Mouse (Mus musculus) ovary, postnatal 10 days (tissue): Measurements from ENCODE around the gene Arnt2.
A peak's percentile ranks its signal among the peaks of the same experiment; 100 is the strongest.

ENCODE experiments used
- DNase-seq: peaks from one replicate; pipeline ENCODE4 v3.0.0; 2022; ENCODE audit warnings: low spot score

Arnt2 gene

DNA sequence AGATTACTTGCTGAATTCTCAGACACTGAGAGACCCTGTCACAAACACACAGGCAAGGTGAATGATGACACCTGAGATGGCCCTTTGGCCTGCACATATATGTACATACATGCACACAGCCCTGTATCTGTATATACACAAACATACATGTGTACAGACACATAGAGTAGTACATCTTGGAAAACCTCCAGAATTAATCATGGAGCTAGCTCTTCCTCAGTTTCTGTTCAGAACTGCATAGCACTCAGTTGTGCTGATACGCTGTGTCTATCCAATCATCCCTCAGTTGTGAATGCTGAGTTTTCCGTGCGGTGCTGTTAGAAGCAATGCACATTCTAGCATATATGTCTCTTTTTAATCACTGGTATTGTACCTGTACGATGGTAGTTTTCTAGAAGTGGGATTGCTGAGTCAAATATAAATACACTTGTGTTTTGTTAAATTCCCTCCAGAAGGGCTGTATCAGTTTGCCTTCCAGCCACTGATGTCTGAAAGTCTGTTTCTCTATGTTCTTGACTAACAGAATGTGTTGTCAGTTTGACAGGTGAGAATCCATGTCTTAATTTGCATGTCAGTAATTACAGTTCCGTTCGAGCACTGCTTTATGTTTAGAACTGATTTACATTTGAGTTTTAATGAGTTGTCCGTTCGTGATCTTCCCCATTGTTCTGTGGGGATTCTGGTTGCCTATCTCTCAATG is 123.3 kb downstream of the Arnt2 start:
- DNase-seq = no peak

DNA sequence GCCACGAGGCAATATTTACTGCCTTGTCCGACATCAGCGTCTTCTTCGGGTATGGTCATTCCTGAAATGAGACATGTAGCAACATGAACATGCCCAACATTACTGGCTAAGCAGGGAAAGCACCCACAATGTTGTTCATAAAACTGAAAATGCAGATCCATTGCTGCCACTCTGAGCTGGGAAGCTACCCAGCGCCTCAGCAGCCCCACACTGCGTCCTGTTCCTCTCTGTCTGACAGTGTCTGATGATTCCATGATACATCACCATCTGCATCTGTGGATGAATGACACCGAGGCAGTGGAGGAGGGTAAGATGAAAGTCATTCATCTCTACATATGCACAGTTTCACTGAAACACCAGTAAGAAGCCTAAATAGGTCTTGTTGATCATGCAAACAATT is 124.2 kb downstream of the Arnt2 start:
- DNase-seq = no peak

DNA sequence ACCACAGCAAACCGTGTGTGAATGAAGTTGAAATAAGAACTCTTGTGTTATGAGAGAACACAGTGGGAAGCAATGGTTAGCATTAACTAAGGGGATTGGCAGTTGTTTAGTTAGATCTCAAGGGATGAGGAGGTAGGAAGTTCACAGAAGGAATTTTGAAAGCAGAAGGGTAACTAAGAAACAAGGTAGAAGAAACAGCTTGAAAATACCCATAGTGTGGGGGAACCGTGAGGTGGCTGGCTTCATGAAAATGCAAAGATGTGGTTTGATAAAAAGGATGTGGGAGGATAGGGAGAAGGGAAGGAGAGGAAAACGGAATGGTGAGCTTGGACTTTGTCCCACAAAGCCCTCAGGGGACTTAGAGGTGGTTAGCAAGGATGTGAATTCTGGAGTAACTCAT is 125.0 kb downstream of the Arnt2 start:
- DNase-seq = no peak

DNA sequence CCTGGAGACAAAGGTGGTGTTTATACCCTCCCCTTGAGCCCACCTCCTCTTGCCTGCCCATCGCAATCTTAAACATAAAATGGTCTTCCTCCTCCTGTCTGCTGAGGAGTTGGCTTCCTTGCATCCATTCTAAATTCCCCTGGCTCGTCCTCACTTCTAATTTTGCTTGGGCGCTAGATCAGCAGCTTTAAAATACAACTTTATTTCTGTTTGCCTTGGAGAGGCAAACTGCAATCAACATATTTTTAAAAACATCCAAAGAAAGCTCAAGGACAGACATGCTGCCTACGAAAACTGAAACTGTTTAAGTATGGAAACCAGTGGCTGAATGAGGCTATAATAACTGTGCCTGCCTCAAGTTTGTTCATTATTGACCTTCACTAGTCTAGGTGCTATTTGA is 127.7 kb downstream of the Arnt2 start:
- DNase-seq = no peak

DNA sequence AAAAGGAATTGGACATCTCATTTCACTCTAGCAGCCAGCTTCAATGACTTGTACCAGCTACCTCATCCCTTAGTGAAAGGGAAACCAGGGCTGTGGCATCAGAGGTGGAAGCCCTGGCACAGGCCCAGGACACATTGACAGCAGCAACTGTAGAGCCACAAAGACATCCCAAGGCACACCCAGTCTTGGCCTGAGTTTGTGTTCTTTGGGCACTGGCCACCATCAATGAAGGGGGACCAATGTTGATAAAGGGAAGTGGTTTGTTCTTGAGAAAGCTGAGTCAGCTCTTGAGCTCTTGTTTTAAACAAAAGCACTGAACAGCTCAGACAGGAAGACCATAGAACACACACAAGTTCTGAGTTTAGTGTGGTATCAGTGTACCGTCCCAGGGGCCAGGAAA is 130.7 kb downstream of the Arnt2 start:
- DNase-seq = no peak

DNA sequence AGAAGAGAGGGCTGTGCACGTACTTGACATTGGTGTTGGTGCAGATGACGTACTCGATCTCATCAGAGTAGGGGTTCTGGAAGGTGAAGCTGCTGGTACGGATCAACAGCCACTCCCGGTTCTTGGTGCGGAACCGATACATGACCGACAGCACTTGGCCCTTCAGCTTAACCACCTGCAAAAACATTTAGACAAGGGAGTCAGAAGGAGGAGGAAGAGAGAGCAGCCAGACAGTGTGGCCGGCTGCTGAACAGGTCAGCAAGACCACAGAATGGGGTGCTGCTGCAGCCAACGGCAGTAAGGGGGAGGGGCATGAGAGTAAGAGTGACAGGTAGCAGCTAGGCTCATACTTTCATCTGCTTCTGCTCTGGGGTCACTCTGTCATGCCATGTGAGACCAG is 134.7 kb downstream of the Arnt2 start:
- DNase-seq = no peak

DNA sequence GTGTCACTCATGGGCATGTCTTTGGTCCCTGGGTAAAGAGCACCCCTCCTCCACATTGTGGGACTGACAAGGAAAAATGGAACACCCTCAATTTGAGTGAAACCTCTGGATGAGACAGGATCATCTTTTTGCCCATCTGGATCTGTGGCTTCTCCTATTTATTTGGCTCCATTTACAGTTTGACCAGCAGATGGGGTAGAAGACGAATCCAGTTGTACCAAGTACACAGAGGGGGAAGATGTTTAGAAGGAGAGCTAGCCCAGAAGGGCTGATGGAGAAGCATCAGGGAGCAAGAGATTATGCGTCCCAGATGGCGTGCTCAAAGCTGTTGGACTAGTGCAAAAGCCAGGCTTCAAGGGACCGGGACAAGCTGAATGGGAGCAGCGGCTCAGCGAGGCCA is 136.0 kb downstream of the Arnt2 start:
- no peak for DNase-seq

DNA sequence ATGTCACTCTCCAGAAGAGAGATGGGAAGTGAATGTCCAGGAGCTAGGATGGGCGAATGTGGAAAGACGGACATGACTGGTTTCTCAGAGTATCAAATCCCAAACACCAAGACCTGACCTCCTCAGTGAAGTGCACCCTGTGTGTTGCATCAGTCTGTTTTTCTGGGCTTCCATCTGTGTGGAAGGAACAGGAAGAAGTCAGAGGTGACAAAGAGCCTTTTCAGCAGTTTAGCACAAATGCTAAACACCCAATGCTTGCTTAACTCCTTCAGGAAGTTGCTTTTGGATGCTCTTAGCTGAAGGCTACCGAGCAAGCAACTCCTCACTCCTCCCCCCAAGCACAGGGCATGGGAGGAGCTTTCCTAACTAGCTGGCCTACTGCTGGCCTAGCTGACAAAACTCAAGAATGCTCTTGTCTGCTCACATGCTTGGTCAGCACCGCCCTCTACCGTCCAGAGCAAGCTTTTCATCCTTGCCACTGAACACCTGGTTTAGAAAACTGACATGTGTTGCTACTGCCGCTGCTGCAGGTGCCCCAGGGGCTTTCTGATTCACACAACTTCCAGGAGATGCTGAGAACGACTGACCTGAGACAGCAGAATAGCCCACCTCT is 137.7 kb downstream of the Arnt2 start:
- peak; percentile 43 for DNase-seq

DNA sequence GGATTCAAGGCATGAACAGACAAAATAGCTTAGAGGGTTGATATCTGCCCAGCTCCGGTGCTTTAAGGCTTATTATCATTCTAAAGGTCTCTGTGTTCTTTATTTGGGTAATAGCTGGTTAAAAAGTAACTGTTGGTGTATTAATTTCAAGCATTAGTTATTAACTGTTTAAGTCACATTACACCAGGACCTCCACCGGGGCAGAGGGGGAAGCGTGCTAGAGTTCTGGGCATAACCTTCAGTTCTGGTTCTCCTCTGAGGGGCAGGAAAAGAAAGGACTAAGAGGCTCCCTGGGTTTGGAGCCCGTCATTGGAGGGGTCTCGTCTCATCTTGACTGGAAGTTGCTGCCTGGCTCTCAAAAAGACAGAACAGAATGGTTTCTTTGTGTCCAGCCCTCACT is 138.5 kb downstream of the Arnt2 start:
- DNase-seq = no peak

DNA sequence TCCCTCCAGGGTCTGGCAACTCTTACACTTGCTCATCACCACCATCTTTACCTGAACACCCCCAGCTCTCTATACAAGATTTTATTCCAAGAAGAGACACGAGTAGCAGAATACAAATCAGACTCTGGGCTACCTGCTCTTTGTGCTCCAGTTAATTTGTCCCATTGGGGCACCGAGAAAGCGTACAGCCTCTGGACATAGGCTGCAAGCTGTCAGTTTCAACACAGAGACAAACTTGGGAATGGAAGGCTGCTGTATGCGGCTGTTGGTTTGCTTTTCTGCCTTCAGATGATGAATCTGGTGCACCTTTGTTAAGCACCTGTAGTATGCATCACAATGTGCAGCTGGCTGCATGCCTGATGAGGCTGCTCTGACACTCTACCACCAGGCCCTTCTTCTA is 146.5 kb downstream of the Arnt2 start:
- DNase-seq = no peak

DNA sequence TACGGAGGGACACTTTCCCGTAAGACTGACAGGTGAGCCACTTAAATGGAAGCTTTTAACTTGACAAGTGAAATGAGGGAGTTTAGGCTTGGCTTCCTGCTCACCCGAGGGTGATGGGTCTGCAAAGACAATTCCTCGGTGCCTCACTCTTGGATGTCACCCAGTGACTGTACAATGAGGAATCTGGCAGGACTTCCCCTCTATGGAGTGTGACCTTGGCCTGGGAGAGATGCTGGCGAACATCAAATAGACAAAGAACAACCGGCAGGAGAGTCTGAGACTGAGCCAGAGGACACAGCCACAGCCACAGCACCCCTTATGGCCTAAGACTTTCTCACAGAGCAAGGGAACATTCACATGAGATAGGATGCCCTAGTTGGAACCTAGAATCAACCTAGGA is 148.6 kb downstream of the Arnt2 start:
- no peak for DNase-seq

DNA sequence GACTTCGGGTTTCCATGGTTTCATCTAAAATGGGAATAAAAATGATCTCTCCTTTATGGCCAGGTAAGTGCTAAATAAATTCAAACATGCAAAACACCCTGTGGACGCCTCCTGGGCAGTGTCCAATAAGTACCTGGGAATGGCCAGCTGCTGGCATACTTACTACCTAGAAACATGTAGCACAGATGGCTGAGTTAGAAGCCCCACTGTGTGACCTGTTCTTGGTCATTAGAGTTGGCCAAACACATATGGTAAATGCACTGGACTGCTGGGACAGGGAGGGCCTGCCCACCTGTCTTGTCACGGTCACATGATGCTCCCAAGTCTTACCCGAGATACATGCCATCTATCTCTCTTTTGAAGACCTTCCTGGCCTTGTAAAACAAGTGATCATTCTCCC is 149.6 kb downstream of the Arnt2 start:
- no peak for DNase-seq

DNA sequence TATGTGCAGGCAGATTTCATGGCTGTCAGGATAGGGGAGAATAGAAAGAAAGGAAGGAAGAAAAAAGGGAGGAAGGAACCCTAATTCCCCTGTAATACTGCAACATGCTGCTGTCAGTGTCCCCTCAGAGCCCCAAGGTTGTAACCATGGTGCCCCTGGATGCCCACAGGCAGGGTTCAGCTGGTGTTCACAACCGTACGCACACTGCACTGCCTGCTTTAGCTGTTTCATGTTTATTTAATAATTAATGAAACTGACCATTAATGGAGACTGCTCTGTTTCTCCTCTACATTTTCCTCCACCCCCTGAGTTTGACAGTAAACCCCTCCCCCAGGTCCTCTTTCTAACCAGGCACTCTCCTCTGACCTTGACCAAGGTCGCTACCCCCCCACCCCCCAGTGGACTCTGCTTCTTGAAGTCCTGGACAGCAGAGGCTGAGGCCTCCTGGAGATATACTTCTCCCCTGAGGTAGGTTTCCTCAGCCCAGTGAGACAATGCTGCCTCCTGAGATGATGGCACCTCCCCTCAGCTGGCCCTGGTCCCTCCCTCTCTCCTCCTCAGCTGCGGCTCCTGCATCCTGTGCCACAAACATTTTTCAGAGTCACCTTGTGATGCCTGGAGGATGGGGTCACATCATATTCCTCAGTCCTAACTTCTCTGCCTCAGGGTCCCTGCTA is 150.5 kb downstream of the Arnt2 start:
- no peak for DNase-seq

DNA sequence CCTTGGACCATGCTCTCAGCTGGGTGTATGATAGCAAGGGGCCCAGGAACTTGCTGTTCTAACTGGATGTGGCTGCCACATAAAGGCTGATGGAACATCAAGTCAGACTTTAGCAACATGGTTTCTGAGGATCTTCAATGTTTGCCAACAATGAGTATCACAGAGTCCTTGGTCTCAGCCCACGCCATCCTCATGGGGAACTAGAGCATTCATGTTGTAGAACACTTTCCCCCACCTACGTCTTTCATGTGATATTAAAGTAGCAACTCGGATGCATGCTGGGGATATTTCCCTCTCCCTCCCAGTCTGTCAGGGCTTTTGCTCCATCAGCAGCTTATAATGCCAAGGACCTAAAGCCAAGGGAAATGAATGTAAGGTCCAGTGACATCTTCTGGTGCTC is 153.3 kb downstream of the Arnt2 start:
- DNase-seq = no peak

DNA sequence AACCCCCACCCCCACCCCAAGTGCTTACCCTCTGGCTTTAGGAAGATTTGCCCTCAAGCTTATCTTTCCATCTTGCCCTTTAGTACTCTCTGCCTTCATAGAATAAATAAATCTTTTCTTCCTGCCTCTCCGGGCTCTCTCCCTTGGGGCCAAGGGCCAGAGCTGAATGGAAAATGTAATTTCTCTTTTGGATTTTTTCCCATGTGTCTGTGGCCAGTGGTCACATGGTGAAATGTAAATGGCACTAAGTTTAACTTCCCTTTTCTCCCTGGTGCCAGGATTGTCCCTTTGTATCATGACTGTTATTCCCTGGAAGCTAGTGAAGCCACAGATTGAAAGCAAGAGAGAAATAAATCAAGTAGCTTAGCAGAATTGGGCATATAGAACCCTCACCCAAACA is 153.7 kb downstream of the Arnt2 start:
- DNase-seq = no peak

DNA sequence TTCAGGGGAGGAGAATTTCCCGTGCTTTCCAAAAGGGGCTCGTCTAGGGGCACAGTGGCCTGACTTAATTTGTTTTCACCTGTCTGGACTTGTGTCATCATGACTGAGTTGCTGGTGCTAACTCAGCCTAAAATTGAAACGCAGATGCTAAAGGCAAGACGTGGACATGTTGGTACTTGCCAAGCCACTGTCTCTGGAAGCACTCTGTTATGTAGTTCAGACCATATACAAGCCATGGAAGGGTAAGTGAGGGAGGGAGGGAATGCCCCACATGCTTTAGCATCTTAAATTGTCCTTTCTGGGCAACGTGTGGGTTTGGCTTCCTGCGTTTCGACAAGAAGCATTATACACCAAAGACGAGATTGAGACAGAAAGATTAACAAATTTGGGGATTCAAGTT is 155.1 kb downstream of the Arnt2 start:
- no peak for DNase-seq

DNA sequence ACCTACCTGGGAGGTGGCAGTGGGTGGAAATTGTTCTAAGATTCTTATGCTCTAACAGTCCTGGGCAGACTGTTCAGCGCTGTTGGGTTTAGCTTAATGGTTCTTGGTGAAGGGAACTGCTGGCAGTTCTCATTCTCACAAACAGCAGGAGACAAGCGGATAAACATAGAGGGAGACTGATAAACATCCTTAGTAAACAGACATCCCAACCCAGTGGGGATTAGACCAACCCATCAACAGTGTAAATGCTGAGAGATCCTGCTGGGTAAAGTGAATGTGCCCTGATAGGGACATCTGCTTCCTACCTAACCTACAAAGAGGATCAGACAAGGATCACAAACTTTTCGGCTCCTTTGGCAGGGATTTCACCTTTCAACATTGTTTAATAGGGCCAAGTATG is 155.7 kb downstream of the Arnt2 start:
- no peak for DNase-seq

DNA sequence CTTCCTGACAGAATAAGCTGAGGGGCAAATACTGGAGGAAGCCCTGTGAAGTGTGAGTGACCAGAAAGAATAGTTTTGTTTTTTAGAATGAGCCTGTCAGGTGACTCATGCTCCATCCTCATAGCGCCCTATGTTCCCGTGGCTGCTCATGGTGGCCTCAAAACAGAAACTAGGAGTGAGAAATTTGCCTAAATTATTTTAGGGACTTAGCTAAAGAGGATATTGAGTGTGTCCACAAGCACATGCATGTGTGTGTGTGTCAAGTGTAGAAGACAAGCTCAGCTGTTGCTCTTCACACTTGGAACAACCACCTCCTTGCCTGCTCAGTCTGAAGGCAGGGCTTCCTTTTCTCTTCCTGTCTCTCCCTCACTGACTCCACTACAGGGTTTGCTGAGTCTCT is 158.3 kb downstream of the Arnt2 start:
- DNase-seq = no peak

DNA sequence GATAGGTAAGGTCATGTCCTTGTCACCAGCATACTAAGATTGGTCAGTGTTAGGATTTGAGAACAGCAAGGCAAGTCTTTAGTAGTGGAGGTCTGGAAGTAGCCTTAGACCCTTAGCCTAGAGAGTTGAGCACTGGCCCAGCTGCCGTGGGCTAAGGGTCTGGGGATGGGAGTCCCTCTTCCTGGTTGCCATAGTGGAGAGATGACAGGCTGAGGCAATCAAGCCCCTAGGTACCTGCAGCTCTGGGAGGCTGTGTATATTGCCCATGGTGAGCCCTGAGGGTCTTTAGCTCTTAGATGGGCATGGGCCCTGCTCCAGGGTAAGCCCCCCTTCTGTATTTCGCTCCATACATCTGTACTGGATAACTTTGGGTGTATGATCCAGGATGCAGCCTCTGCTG is 159.2 kb downstream of the Arnt2 start:
- DNase-seq = no peak

DNA sequence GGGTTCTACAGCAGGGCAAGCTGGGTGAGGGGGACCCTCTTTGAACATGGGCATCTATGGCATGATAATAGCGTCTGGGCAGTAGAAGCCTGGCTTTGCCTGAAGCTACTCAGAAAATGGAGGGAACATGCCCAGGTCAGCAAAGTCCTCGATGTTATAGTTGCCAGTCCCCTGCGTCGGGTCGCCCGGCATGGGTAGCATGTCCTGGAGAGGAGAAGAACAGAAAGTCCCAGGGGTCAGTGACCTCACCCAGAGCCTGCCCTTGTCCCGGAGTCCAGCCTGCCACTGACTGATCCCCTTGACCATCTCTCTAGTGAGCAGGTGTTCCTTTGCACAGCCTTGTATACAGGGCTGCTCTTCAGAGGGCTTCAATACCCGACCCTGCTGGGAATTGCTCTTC is 160.0 kb downstream of the Arnt2 start:
- no peak for DNase-seq

DNA sequence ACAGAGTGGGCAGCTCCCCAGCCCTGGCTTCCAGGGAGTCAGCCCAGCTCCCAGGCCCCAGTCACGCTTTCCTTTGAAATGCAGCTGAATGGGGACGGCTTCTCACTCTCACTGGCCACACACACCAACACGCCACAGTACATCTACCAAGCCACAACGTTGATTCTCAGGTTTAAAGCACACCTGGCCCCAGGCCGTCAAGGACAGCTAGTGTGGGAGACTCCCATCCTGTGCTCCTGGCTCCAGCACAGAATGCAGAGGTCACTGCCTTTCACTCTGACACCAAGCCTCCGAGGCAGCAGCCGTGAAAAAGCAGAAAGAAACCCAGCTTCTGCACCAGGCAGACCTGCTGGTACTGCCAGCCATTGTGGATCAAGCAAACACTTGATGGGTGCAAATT is 160.6 kb downstream of the Arnt2 start:
- no peak for DNase-seq

DNA sequence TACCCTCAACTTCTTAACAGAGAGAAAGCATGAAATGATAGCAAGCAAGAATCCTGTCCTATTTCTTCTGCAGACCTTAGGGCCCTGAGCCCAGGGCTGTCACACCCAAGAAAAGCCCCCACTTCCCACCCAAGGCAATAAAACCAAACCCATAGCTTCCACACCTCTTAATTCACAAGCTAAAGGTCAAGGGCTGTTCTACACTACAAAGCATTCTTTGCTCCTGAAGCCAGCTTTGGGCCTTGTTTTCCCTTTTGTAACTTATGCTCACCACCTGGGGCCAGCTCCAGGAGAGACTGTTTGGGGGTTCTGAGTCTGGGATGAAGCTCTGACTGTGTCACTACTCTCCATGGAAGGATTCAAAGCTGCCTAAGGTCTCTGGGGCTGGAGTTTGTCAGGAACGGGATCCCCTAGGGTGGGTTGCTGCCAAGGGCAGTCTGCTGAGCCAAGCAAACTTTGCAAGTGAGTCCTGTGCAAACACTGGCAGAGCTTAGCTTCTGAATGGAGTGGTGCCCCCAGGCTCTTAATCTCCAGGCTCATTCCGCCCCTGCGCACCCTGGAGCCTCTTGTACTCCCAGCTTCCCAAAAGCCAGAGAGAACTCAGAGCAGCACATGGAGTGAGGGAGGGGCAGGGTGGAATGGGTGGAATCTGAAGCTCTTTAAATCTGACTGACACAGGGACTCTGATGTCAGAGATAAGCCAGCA is 161.9 kb downstream of the Arnt2 start:
- DNase-seq = no peak

DNA sequence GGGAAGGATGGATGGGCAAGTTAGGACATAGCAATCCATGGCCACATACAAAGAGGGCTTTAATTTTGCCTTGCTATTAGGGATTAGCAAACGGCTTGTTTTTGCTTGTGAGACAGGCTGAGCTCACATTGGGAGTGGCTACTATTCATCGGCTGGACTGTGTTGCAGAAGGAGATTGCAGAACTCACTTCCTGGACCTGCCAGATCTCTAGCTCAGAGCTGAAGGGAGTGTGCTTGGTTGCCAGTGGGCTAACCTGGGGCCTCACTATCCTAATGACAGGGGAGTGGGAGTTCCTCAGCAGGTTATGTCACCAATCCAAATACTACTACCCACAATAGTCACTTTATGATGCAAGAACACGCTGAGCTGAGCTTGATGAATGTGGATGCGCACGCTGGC is 163.1 kb downstream of the Arnt2 start:
- no peak for DNase-seq
